In the genomic region with DNA sequence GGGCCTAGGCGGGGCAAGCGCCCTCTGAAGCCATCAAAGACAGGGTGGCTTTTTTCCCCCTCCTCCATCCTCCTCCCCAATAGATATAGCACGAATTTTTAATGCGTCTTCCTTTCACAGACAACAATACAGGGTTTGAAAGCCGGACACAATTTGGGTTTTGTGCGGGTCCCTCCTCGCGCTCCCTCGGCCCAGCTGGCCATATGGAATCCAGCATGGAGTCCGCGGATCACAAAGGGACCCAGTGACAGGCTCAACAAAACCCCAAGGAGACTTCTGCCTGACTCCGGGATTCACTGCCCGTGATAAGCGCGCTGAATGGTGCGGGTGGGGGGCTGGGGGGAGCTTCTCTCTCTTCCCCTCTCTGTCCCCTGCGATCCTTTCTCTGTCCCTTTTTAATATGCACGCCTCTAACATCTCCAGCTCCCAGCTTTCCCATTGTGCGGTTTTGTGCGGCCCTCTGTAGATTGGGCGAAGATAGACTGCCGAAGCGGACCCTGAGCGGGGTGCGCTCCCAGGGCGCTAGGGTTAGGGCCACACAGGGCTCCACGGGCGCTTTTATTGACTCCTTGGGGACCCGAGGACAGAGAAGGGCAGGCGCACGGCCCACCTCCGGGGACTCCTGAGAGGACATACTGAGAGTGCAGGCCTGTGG, we compare ENCODE assay signal across 10 mouse cellular contexts. TPM values are rescaled to one million over a fixed set of nuclear protein-coding genes. Genes with fewer than 3 reads are reported as not detected.
DNase-seq lines count a peak whose midpoint lies in the region; ATAC-seq lines count a peak whose summit lies in the region.
"Had no signal": no experiment of that assay in that cellular context is flagged by ENCODE, and none has a peak within 500 bp of the region (broad histone marks: within the 10 kb centered on the region; RNA-seq: fewer than 3 reads in every experiment).

No protein-coding gene starts in this region.

- WGBS in hindbrain, embryonic 10.5 days: under 1% methylated on average over 32 of the region's 32 CpGs
- WGBS in liver, embryonic 12.5 days (ENCODE audit: insufficient replicate concordance): 9% methylated on average over 32 of the region's 32 CpGs
- 3% methylated on average over 31 of the region's 32 CpGs for WGBS in kidney, embryonic 15.5 days

- ATAC-seq in cerebellum, adult (ENCODE audit: insufficient number of reproducible peaks, low FRiP score, low TSS enrichment): no peak
- ATAC-seq in liver, embryonic 12.5 days: no peak
- no peak for ATAC-seq in kidney, embryonic 15.5 days (replicated peaks; ENCODE audit: low FRiP score)

- no peak overlapping the region for H3K9ac ChIP-seq in liver, embryonic 12.5 days
- H3K9ac ChIP-seq in kidney, embryonic 15.5 days: no peak overlapping the region
- H3K9ac ChIP-seq: lung, embryonic 15.5 days had no signal

- H3K9me3 ChIP-seq in hindbrain, embryonic 10.5 days: no peaks in the 10 kb centered on the region
- H3K9me3 ChIP-seq in liver, embryonic 12.5 days (replicated peaks): no peaks in the 10 kb centered on the region
- no peaks in the 10 kb centered on the region for H3K9me3 ChIP-seq in kidney, embryonic 15.5 days (replicated peaks)
- H3K9me3 ChIP-seq: lung, embryonic 15.5 days had no signal

- no peaks in the 10 kb centered on the region for H3K36me3 ChIP-seq in hindbrain, embryonic 10.5 days
- H3K36me3 ChIP-seq in liver, embryonic 12.5 days: no peaks in the 10 kb centered on the region
- no peaks in the 10 kb centered on the region for H3K36me3 ChIP-seq in kidney, embryonic 15.5 days
- H3K36me3 ChIP-seq: lung, embryonic 15.5 days had no signal

- peaks cover 56% of the 10 kb centered on the region for H3K4me1 ChIP-seq in hindbrain, embryonic 10.5 days (replicated peaks)
- H3K4me1 ChIP-seq in liver, embryonic 12.5 days: peaks cover 24% of the 10 kb centered on the region
- peaks cover 33% of the 10 kb centered on the region for H3K4me1 ChIP-seq in kidney, embryonic 15.5 days

- peak overlapping the region; percentile 36 for H3K4me3 ChIP-seq in hindbrain, embryonic 10.5 days
- no peak overlapping the region for H3K4me3 ChIP-seq in liver, embryonic 12.5 days
- no peak overlapping the region for H3K4me3 ChIP-seq in kidney, embryonic 15.5 days (replicated peaks)
- H3K4me3 ChIP-seq: lung, embryonic 15.5 days had no signal

- no peak overlapping the region for H3K4me2 ChIP-seq in liver, embryonic 12.5 days
- H3K4me2 ChIP-seq in kidney, embryonic 15.5 days: no peak overlapping the region
- H3K4me2 ChIP-seq: lung, embryonic 15.5 days had no signal

- peak; percentile 31 for DNase-seq in cerebellum, adult 11-12 months
- DNase-seq in R1 (ENCODE audit: low read depth, low spot score): peak; percentile 26
- peak; percentile 85 for DNase-seq in hindbrain, embryonic 10.5 days (ENCODE audit: low spot score)
- peak; percentile 62 for DNase-seq in mesoderm, embryonic 11.5 days (ENCODE audit: low read depth, low spot score)
- no peak for DNase-seq in kidney, postnatal 25 days

- peak overlapping the region; percentile 79 for H3K27ac ChIP-seq in hindbrain, embryonic 10.5 days
- no peak overlapping the region for H3K27ac ChIP-seq in liver, embryonic 12.5 days
- H3K27ac ChIP-seq in kidney, embryonic 15.5 days: no peak overlapping the region
- H3K27ac ChIP-seq: lung, embryonic 15.5 days had no signal

- H3K27me3 ChIP-seq in hindbrain, embryonic 10.5 days (ENCODE audit: insufficient read depth, poor library complexity, severe bottlenecking): peaks cover 98% of the 10 kb centered on the region
- peaks cover 93% of the 10 kb centered on the region for H3K27me3 ChIP-seq in liver, embryonic 12.5 days (replicated peaks)
- peaks cover 88% of the 10 kb centered on the region for H3K27me3 ChIP-seq in kidney, embryonic 15.5 days

RNA-seq across cellular contexts. Expression of gene Nkx2-2, which starts 13.3 kb away (rescaled TPM):
- polyA plus RNA-seq in hindbrain, embryonic 10.5 days (2016; fragmentation: Nextera tagmentation; extraction: Ambion mirVana): 3.2 and 5.0 TPM in 2 replicates
- polyA plus RNA-seq in liver, embryonic 12.5 days (2016; fragmentation: Nextera tagmentation; extraction: Ambion mirVana): not detected in 2 replicates
- not detected in 2 replicates for polyA plus RNA-seq in kidney, embryonic 15.5 days (2015; fragmentation: Nextera tagmentation; extraction: Ambion mirVana)
- polyA plus RNA-seq: heart, postnatal 0 days; lung, embryonic 15.5 days had no signal

Comparison
In these comparisons a context has a peak if more than half of its experiments do, and no peak if none do; other contexts are left out.
1. DNase-seq: peak in cerebellum, adult 11-12 months (single experiment), R1 (single experiment), hindbrain, embryonic 10.5 days (single experiment) and mesoderm, embryonic 11.5 days (single experiment); none in kidney, postnatal 25 days (0 of 2).